Mouse (Mus musculus) liver, embryonic 14.5 days (tissue): ENCODE measurements at regions not wholly inside any gene's neighbourhood (a gene's known extent, or its start where the extent isn't known, plus 50 kb on each side); places are given as distances from the start of the nearest gene placed in this dataset.

Experiments
- ATAC-seq: fragments of 200-750 bp; cut with Nextera tagmentation; 2 replicates; pipeline ENCODE4 v1.8.0; 2017; ENCODE audit warnings: moderate number of reproducible peaks, mild to moderate bottlenecking, moderate library complexity; ENCODE audit not compliant: insufficient read depth
- DNase-seq, 3 experiments: peaks; one replicate each; pipeline ENCODE4 v3.0.0-alpha.2; 2012 to 2013; ENCODE audit warnings: low read depth in 3 of 3, low spot score in 3 of 3
- H3K27ac ChIP-seq: fragments of 300-500 bp; sonication (generic); 2 replicates; pipeline ENCODE4 v1.5.1; 2014; ENCODE audit warnings: moderate library complexity, mild to moderate bottlenecking, control low read depth, inconsistent platforms
- H3K27me3 ChIP-seq: fragments of 300-500 bp; sonication (generic); 2 replicates; pipeline ENCODE4 v1.6.1; 2014; ENCODE audit warnings: mild to moderate bottlenecking, low read length, moderate library complexity; ENCODE audit not compliant: control insufficient read depth, insufficient read depth
- H3K36me3 ChIP-seq: fragments of 300-500 bp; sonication (generic); replicated peaks from 2 replicates; pipeline ENCODE4 v1.6.1; 2014; ENCODE audit warnings: low read depth; ENCODE audit not compliant: control insufficient read depth, insufficient read depth
- H3K4me1 ChIP-seq, 2 experiments: fragments of 200-500 bp in 1 of 2; fragments of 300-500 bp in 1 of 2; sonication (generic) in 1 of 2; replicated peaks; 2 replicates each; pipeline ENCODE4 v1.6.1; 2012 to 2014; ENCODE audit warnings: antibody characterized with exemption in 1 of 2, inconsistent platforms in 1 of 2, low read length in 1 of 2; ENCODE audit not compliant: control insufficient read depth in 2 of 2, insufficient read depth in 2 of 2
- H3K4me2 ChIP-seq: fragments of 300-500 bp; sonication (generic); 2 replicates; pipeline ENCODE4 v1.6.1; 2014; ENCODE audit warnings: low read depth, mild to moderate bottlenecking, control low read depth, moderate library complexity
- H3K4me3 ChIP-seq, 2 experiments: fragments of 200-500 bp in 1 of 2; fragments of 300-500 bp in 1 of 2; sonication (generic) in 1 of 2; 2 replicates each; pipeline ENCODE4 v1.5.1; 2012 to 2014; ENCODE audit warnings: low read depth in 2 of 2, low read length in 2 of 2, mild to moderate bottlenecking in 2 of 2, control low read depth in 1 of 2, inconsistent platforms in 1 of 2, moderate library complexity in 1 of 2; ENCODE audit not compliant: insufficient read depth in 1 of 2
- H3K9ac ChIP-seq: fragments of 300-500 bp; sonication (generic); replicated peaks from 2 replicates; pipeline ENCODE4 v1.6.1; 2014; ENCODE audit warnings: mild to moderate bottlenecking, control low read depth, moderate library complexity
- H3K9me3 ChIP-seq: fragments of 300-500 bp; sonication (generic); 2 replicates; pipeline ENCODE4 v1.6.1; 2016; ENCODE audit warnings: low read length, mixed read lengths; ENCODE audit not compliant: control insufficient read depth
- CTCF ChIP-seq: IDR thresholded peaks from 2 replicates; pipeline ENCODE4 v1.5.1; 2016; ENCODE audit warnings: antibody characterized with exemption, low read depth, control low read depth
- EP300 ChIP-seq: IDR thresholded peaks from 2 replicates; pipeline ENCODE4 v1.6.1; 2016; ENCODE audit warnings: antibody characterized with exemption, low read depth
- WGBS: fragments of 180-500 bp; shearing (Covaris S2); extraction: QIAGEN DNeasy Blood & Tissue Kit; methylation state at CpG from one replicate; pipeline ENCODE4 v1.1.7; 2014; ENCODE audit not compliant: insufficient replicate concordance; 5-methylcytosine and 5-hydroxymethylcytosine counted together

DNA sequence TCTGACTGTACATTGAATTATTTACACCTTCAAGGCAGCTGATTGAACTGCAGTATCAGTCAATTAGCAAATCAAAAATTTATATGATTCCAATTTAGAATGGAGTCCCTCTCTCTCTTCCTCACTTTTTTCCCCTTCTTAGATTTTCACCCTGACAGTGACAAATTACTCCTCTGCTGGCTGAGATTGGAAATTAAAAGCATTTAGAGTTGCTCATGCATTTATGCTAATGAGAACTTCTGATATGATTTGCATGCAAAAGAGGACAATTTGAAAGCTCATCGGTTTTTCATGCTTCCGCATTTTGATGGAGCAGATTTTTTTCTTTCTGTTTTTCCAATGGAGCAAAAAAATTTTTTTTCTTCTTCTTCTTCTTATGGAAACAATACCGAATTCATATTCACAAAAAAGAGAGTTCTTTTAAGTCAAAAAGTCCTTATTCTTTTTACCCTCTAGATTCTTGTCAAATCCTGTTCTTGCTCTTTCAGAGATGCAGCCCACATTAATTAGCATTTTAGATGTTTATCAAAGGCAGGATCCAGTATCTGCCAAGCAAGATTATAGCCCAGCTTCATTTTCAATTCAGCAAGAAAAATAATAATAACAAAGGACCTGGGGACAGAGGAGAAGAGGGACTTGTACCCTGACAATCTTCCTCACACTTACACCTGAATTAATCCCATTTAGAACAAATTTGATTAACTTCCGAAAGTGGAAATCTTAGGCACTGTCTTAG is 173.6 kb upstream of the Nox3 start:
- WGBS = 46% methylated on average over 4 of the region's 4 CpGs
- H3K36me3 ChIP-seq = no peaks in the 10 kb centered on the region
- TF ChIP-seq EP300 (no peak), CTCF (no peak)
- H3K4me3 ChIP-seq = no peak overlapping the region
- H3K9ac ChIP-seq = no peak overlapping the region
- no peaks in the 10 kb centered on the region for H3K4me1 ChIP-seq
- DNase-seq (no peak), ATAC-seq (no peak)
- H3K27ac ChIP-seq = no peak overlapping the region
- no peaks in the 10 kb centered on the region for H3K9me3 ChIP-seq
- H3K27me3 ChIP-seq = no peaks in the 10 kb centered on the region
- H3K4me2 ChIP-seq = no peak overlapping the region

DNA sequence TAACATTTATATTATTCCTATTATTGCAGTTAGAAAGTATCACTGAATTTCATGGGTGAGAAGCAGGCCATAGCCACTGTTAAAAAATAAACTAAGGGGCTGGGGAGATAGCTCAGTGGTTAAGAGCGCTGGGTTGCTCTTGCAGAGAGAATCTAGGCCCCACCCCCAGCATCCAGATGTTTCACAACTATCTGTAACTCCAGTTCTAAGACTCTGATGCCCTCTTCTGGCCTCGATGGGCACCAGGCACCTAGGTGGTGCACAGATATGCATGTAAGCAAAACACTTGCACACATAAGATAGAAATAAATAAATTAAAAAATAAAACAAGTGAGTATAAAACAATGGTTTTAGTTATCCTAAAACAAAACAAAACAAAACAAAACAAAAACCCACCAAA is 166.3 kb upstream of the Nox3 start:
- H3K9me3 ChIP-seq = no peaks in the 10 kb centered on the region
- 21% methylated on average over 2 of the region's 2 CpGs for WGBS
- no peak overlapping the region for H3K9ac ChIP-seq
- H3K27me3 ChIP-seq = no peaks in the 10 kb centered on the region
- no peaks in the 10 kb centered on the region for H3K4me1 ChIP-seq
- DNase-seq = no peak
- no peak for ATAC-seq
- H3K36me3 ChIP-seq = no peaks in the 10 kb centered on the region
- no peak overlapping the region for H3K4me3 ChIP-seq
- H3K27ac ChIP-seq = no peak overlapping the region
- H3K4me2 ChIP-seq = no peak overlapping the region
- no peak for TF ChIP-seq CTCF
- TF ChIP-seq EP300 = no peak

DNA sequence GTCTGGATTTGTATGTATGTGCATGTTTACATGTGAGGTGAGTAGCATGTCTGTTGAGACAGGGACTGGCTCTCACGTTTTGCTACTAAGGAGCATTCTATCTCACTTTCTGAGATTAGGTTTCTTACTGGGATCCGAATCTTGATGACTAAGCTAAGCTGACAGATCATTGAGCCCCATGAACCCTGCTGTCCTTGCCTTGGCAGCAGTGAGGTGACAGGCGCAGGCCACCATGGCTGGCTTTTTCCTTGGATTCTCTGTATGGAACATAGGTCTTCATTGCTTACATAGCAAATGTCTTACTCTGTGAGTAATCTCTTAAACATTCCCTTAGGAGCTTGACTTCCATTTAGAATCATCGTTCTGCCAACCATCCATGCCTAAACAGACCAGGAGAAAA is 140.3 kb upstream of the Nox3 start:
- Histone ChIP-seq H3K9me3 (no peaks in the 10 kb centered on the region), H3K4me1 (no peaks in the 10 kb centered on the region), H3K4me3 (no peak overlapping the region), H3K27ac (no peak overlapping the region), H3K27me3 (no peaks in the 10 kb centered on the region), H3K4me2 (no peak overlapping the region), H3K36me3 (no peaks in the 10 kb centered on the region), H3K9ac (no peak overlapping the region)
- no peak for ATAC-seq
- TF ChIP-seq CTCF (no peak), EP300 (no peak)
- whole genome bisulfite sequencing = 43% methylated on average over 4 of the region's 4 CpGs
- no peak for DNase-seq

DNA sequence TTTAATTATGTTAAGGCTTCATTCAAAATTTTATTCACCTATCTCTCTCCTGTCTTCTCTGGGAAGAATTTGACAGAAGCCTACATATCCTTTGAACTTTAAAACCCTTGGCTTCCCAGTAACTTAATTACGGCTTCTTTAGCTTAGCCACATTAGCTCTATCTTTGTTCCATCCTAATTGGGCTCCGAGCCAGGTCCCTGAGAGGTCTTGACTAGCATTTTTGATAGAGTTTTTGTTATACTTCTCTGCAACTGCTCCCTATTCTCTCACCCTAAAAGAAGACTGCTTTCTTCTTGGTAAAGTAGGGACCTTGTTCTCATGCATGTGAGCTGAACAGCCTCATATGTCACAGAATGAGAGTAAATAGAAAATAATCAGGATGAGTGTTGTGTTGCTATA is 115.1 kb upstream of the Nox3 start:
- no peak overlapping the region for H3K4me3 ChIP-seq
- no peak overlapping the region for H3K4me2 ChIP-seq
- H3K27ac ChIP-seq = no peak overlapping the region
- TF ChIP-seq EP300 = no peak
- TF ChIP-seq CTCF = no peak
- H3K36me3 ChIP-seq = no peaks in the 10 kb centered on the region
- H3K9ac ChIP-seq = no peak overlapping the region
- DNase-seq (no peak), ATAC-seq (no peak)
- H3K4me1 ChIP-seq = no peaks in the 10 kb centered on the region
- H3K27me3 ChIP-seq = no peaks in the 10 kb centered on the region
- 50% methylated on average over 2 of the region's 2 CpGs for WGBS
- H3K9me3 ChIP-seq = no peaks in the 10 kb centered on the region

- no peak overlapping the region for H3K27ac ChIP-seq
- H3K4me3 ChIP-seq = no peak overlapping the region
- H3K36me3 ChIP-seq = no peaks in the 10 kb centered on the region
- no peak overlapping the region for H3K9ac ChIP-seq
- no peaks in the 10 kb centered on the region for H3K27me3 ChIP-seq
- no peak for ATAC-seq
- H3K4me2 ChIP-seq = no peak overlapping the region
- WGBS = 53% methylated on average over 1 of the region's 1 CpGs
- no peak for DNase-seq
- TF ChIP-seq CTCF (no peak), EP300 (no peak)
- H3K9me3 ChIP-seq = no peaks in the 10 kb centered on the region
- no peaks in the 10 kb centered on the region for H3K4me1 ChIP-seq
Measured at GRCm38 (mm10) chr17:3803507-3803906, 107.4 kb upstream of the Nox3 start.
